Mouse (Mus musculus): ENCODE measurements at regions not wholly inside any gene's neighbourhood (a gene's known extent, or its start where the extent isn't known, plus 50 kb on each side); places are given as distances from the start of the nearest gene placed in this dataset.

DNA sequence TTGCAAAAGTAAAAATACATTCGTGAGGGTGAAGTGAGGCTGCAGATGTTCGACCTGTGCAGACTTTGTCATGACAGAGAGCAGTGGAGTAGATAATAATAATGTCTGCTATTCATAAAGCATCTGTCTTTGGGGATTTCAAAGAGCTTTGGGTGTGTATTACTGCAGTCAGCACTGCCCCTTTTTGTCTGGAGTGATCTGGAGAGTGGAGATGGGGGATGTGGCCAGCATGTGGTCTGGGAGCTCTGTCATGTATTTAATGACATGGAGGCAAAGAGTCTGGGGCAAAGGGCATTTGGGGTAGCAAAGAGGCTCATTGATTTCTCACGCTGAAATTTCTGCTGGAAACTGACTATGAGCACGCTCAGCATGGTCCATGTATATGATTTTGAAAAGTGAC, 510.8 kb upstream of the Pou3f2 start:
- no peak for DNase-seq (ENCODE audit: low read depth, low spot score)

- no peak for DNase-seq (ENCODE audit: low read depth, low spot score)
Measured at GRCm38 (mm10) chr4:22997198-22997985, 509.2 kb upstream of the Pou3f2 start.

GRCm38 (mm10) chr4:22986763-22987468, 498.8 kb upstream of the Pou3f2 start:
- no peak for DNase-seq (ENCODE audit: low read depth, low spot score)

GRCm38 (mm10) chr4:22973585-22974116, 485.5 kb upstream of the Pou3f2 start:
- no peak for DNase-seq (ENCODE audit: low read depth, low spot score)

DNA sequence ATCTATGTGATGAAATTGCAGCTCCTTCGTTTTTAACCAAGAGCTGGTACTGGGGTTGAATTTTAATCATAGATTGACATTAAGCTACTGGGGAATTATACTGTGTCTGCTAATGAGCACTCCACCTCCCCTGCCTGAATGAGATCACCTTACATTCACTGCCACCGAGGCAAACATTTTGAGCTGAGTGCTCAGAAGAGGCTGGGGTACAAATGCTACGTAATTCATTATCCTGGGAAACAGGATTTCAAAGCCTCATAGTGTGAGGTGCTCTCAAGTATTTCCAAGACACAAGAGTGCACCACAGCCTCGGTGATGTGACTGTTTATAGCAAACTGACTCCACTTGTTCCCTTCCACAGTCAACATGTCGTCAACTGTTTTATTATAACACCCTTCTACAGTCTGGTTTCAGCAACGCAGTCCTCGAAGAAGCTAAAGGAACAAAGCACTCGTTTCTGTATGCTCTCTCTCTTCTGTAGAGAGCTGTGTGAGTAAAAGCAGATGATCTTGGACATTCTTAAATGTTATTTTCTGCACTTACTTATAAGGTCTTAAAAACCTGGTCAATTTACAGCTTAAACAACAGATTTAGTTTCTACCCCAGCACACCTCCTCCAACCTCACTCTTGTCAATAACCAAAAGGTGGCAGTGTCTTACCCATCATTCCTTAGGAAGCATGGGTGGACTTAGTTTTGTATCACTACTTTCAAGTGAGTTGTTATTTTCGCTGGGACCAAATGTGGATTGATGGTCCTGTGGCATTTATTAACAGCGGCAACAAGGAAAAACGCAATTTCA, 484.8 kb upstream of the Pou3f2 start:
- DNase-seq (ENCODE audit: low read depth, low spot score): no peak

DNA sequence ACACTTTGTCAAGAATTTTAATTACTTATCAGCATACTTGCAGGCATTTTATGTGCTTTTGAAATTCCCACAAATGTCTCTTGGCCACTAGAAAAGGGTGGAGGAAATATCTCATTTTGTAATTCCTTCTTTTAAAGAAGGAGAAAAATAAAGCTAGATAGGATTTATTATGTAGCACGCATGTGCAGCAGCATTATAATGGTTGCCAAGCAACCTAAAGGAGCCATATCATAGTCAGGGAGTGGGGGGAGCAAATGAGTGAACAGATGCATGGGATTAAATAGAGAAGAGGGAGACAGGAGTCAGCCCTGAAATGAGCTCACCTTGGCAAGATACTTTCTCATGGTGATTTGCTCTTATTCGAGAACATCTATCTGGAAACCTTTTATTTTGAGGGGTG, 483.0 kb upstream of the Pou3f2 start:
- DNase-seq (ENCODE audit: low read depth, low spot score): no peak

DNA sequence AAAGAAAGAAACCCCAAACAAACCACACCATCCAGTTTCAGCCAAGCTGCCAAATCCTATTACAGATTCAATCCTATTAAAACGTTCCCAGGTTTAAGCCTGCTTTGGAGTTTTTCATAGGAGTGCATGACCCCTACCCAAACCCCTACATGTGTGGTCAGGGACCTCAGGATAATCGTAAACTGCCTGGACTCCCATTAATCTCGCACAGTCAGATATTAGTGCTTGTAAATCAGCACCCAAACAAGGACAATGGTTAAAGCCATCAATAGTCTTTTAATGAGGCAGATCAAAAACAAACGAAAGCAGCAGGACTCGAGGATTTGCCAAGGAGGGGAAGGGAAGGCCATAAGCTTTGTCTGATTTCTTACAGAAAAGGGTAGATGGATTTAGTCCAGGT, 482.3 kb upstream of the Pou3f2 start:
- no peak for DNase-seq (ENCODE audit: low read depth, low spot score)

- DNase-seq (ENCODE audit: low read depth, low spot score): no peak
Measured at GRCm38 (mm10) chr4:22949422-22949821, 461.3 kb upstream of the Pou3f2 start.

DNA sequence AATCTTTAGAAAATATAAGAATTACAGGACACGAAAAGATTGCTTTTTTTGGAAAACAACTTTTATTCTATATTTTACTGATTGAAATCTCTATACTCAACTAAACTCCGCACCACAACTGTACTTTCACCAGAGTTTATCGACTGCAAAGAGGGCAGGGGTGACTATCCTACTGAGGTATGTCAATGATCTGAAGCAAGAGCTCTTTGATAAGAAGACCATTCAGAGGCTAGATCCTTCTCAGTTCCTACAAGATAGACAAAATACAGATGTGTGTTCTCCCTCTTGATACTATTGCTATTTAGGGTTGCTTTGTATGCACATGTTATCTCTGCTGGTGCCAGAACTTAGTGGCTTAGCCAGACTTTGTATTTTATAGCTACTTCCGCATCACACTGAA, 460.7 kb upstream of the Pou3f2 start:
- DNase-seq (ENCODE audit: low read depth, low spot score): no peak

DNA sequence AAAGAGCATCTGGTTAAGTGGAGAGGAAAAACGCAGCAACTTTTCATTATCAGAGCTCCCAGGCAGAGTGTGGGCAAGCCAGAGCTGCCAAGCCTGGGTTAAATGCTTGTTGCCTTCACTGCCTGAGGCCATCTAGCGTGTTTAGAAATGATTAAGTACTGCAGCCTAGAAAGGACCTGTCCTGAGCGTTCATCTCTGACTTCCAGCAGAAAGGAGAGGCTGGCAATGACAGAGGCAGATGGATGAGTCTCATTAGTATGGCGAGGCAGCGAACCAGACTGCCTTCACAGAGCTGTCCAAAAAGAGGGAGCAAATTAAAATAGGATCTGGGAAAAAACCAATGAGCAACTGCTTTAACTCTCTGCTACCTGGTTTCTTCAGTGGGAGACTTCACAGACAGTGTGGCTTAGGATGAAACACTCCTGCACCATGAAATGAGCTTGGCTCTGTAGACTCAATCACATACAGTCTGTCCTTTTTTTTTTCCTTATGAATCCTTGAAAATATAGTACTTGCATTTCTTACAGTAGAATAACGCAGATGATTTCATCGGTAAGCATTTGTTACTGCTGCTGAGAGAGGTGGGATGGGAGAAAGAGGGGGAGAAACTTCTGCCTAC, 458.7 kb upstream of the Pou3f2 start:
- DNase-seq (ENCODE audit: low read depth, low spot score): no peak

DNA sequence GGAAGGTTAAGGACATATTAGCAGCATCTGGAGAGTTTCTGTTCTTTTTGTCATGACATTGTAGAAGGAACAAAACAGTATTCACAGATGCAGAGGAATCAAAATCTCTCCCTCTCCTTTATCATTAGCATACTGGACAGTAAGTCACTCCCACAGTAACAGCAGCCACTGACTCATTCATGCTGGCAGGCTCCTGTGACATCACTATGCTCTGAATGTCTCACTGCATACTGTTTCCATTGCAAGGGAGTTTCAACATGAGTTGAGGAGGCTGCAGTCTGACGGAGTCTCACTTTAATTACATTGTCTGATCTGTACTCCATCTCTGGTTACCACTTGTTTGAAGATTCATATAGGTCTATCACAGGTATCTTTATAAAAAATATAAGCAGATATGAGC, 450.1 kb upstream of the Pou3f2 start:
- DNase-seq (ENCODE audit: low read depth, low spot score): no peak

GRCm38 (mm10) chr4:22924181-22924580, 436.0 kb upstream of the Pou3f2 start:
- no peak for DNase-seq (ENCODE audit: low read depth, low spot score)

- DNase-seq (ENCODE audit: low read depth, low spot score): no peak
Measured at GRCm38 (mm10) chr4:22914886-22915285, 426.7 kb upstream of the Pou3f2 start.

GRCm38 (mm10) chr4:22892694-22893046, 404.5 kb upstream of the Pou3f2 start:
- DNase-seq (ENCODE audit: low read depth, low spot score): no peak

DNA sequence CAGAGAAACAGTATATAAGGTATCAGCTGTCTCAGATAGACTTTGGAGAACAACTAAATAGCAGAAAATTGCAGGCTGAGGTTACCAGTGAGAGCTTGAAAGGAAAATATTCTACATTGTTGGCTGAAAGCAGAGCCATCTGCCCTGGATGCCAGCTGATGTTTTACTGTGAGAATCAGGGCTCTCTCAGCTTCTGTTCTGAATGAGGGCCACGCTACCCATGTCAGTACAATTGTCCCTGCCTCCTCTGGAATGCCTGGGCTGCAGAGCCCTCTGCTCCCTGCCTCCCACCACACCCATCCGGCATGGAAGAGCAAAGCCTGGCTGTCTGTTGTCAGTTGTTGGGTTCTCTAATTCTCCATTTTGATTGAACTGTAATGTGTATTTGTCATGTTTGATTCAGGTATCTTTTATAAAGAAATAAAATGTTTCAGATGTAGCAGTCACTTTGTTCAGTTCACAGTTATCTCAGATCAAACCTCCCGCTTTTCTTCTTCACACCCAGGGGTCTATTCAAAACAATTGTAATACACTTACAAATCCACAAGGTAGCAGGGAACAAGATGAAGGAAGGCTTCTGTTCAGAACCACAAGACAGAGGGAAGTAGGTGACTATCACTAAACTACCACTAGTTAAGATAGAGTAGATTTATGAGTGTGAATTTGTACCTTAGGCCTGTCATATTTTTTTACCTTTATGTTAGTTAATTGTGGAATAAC, 404.0 kb upstream of the Pou3f2 start:
- peak; percentile 27 for DNase-seq (ENCODE audit: low read depth, low spot score)

DNA sequence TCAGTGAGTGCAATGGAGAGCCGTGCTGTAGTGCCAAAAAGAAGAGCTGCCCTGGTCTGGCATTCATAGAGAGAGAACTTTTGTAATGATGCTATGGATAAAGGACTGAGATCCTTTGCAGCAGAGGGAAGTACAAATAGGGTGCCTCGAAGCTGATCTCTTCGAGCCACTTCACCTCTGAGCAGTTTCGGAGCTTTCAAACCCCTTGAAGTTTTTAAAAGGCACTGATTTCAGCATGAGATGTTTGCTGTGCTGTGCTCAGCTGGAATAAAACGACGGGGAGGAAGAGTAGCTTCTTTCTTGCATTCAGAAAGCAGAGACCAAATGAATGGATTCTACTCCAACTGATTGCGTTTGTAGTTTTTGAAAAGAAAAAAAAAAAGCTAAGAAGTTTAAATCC, 392.5 kb upstream of the Pou3f2 start:
- no peak for DNase-seq (ENCODE audit: low read depth, low spot score)

DNA sequence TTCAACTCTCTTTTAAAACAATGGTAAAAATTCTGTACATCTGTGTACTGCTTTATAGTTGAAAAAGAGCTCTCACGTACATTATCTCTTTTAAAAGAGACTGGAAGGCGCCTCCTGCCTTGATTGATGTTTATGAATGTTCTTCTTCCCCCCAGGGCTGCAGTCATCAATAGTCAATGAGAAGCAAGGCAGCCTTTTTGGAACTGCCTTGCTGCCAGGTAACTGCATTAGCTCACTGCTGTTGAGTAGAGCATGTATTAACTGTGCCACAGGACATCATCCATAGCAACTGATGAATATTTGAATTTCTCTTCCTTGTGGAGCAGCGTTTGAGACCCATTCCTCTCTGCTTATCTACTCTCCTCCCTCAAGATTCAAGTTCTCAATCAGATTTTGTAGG, 387.2 kb upstream of the Pou3f2 start:
- no peak for DNase-seq (ENCODE audit: low read depth, low spot score)

DNA sequence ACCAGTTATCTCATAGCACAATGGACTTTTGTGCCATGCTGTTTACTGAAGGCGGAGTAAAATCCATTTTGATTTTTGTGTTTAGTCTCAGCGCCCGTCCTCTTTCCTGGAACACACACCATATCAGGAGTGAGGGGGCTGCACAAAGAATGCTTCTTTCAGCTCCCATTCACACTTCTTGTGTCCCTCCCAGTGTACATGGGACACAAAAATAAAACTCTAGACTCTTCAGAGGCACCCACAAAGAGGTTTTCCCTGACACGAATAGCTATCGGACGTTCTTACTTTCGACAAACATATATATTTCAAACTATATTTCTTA, 347.9 kb upstream of the Pou3f2 start:
- DNase-seq (ENCODE audit: low read depth, low spot score): no peak

- DNase-seq (ENCODE audit: low read depth, low spot score): peak; percentile 6
Measured at GRCm38 (mm10) chr4:22835381-22836123, 347.4 kb upstream of the Pou3f2 start.

- DNase-seq (ENCODE audit: low read depth, low spot score): peak; percentile 13
Measured at GRCm38 (mm10) chr4:22833851-22834440, 345.8 kb upstream of the Pou3f2 start.
